Mouse (Mus musculus) heart, adult 2 months (tissue): Measurements from ENCODE around the gene Exog. TPM values are rescaled to one million over a fixed set of nuclear protein-coding genes. Genes with fewer than 3 reads are reported as not detected.
A peak's percentile ranks its signal among the peaks of the same experiment; 100 is the strongest.

Experiments used
- DNase-seq, 2 experiments: peaks; one replicate each; pipeline ENCODE4 v3.0.0; 2021
- H3K27ac ChIP-seq: fragments of 200-600 bp; 2 replicates; pipeline ENCODE4 v1.8.1; 2022
- H3K27me3 ChIP-seq: fragments of 200-500 bp; 2 replicates; pipeline ENCODE4 v1.6.1; 2012; ENCODE audit warnings: mild to moderate bottlenecking, low read length, inconsistent platforms, mixed read lengths; ENCODE audit not compliant: control insufficient read depth, insufficient read depth
- H3K36me3 ChIP-seq: fragments of 200-500 bp; 2 replicates; pipeline ENCODE4 v1.6.1; 2012; ENCODE audit warnings: low read length, inconsistent platforms; ENCODE audit not compliant: control insufficient read depth, insufficient read depth
- H3K4me1 ChIP-seq: fragments of 200-500 bp; 2 replicates; pipeline ENCODE4 v1.6.1; 2011; ENCODE audit warnings: low read length; ENCODE audit not compliant: control insufficient read depth, insufficient read depth
- H3K4me3 ChIP-seq: fragments of 200-600 bp; 2 replicates; pipeline ENCODE4 v1.8.1; 2022
- H3K79me2 ChIP-seq: fragments of 200-500 bp; replicated peaks from 2 replicates; pipeline ENCODE4 v1.6.1; 2012; ENCODE audit warnings: mild to moderate bottlenecking, inconsistent platforms, low read length, moderate library complexity, mixed read lengths; ENCODE audit not compliant: control insufficient read depth, insufficient read depth
- H3K9ac ChIP-seq: fragments of 200-500 bp; 2 replicates; pipeline ENCODE4 v1.6.1; 2012; ENCODE audit warnings: low read depth, mild to moderate bottlenecking, control low read depth, inconsistent platforms, low read length, mixed read lengths
- CTCF ChIP-seq: fragments of 200-600 bp; IDR thresholded peaks from 2 replicates; pipeline ENCODE4 v1.8.1; 2022; ENCODE audit warnings: antibody characterized with exemption, mild to moderate bottlenecking, moderate library complexity
- EP300 ChIP-seq: fragments of 200-500 bp; IDR thresholded peaks from 2 replicates; pipeline ENCODE4 v1.6.1; 2011; ENCODE audit warnings: low read depth, low read length, control low read depth; ENCODE audit not compliant: insufficient read depth
- POLR2A ChIP-seq: fragments of 200-500 bp; IDR thresholded peaks from 2 replicates; pipeline ENCODE4 v1.6.1; 2011; ENCODE audit warnings: mild to moderate bottlenecking, low read depth, low read length, control low read depth; ENCODE audit not compliant: insufficient read depth
- WGBS: fragments of 180-500 bp; shearing (Covaris S2); methylation state at CpG from one replicate; pipeline ENCODE4 v1.1.7; 2018; 5-methylcytosine and 5-hydroxymethylcytosine counted together
- intact Hi-C: fragments of 180-260 bp; cut with DNase I; formaldehyde crosslinking; loops from one replicate; pipeline ENCODE4 v1.15.1; 2025
- polyA plus RNA-seq: library from polyadenylated mRNA; depleted of rRNA; stranded (reverse); fragments of >200 nt; gene quantifications from 2 replicates; pipeline ENCODE4 v1.2.3, GENCODE M21; 2012
- total RNA-seq, 2 experiments: library from RNA; stranded (reverse); gene quantifications; 2 replicates each; pipeline ENCODE4 v1.2.3; 2021

Gene Exog
- total and polyA plus RNA-seq, 3 experiments: 1.7 to 3.1 (median 2.0) TPM

DNA sequence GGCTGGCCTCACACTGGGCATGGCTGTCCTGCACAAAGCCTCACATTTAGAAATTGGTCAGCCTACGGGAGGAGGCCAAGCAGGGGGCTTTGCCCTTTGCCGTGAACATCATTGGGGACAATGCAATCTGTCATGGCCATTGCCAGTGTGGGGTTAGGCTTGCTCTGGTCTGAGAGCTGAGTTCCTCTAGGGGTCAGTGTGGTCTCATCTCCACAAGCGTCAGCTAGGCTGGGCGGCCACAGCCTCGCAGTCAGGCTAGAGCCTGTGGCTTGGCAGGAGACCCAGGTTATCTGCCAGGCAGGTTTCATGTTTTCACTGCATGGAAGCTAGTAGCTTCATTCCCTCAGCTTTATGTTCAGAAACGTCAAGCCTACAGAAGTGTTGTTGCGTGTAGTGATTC is 20.9 kb downstream of the Exog start:
- WGBS: 60% methylated on average over 7 of the region's 7 CpGs
- TF ChIP-seq EP300: peak; percentile 90
- no peak for TF ChIP-seq POLR2A
- TF ChIP-seq CTCF: peak; percentile 76

DNA sequence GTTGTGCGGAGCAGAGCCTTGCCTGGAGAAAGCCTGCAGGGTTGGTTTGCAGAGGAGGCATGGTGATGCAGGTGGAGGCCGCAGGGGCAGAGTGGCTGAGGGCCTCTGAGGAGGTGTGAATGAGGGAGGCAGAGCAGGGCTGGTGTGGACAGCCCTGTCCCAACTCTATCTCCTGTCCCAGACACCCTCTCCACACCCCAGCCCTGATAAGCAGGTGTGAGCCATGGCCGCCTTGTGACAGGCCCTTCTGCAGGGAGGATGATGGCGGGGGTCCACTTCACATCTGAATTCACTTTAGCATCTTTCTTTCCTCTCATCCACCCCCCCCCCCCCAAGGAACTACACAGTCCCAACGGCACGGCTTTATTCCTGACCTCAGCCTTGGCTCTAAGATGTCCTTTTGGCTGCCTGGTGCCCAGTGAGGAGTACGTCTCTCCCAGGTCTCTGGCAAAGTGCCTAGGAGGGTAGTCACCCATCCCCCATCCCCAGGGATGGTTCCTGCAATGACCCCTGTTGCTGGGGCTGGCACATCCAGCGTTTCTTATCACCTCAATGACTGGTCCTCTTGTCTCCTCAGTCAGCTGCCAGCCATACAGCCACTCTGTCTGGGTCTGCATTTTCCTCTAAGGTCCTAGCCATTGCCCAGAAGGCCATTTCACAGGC is 25.1 kb downstream of the Exog start:
- Histone ChIP-seq H3K27me3 (no peaks in the 10 kb centered on the region), H3K79me2 (no peaks in the 10 kb centered on the region), H3K9ac (no peak overlapping the region), H3K27ac (peak overlapping the region; percentile 62), H3K36me3 (no peaks in the 10 kb centered on the region), H3K4me3 (no peak overlapping the region), H3K4me1 (peaks cover 16% of the 10 kb centered on the region)
- TF ChIP-seq CTCF (no peak), EP300 (peak; percentile 96), POLR2A (peak; percentile 40; the same call in 1 of the 2 replicates)
- intact Hi-C loops: loop anchor here (10.0 kb wide), 1 partner anchor 425 kb away; the partner anchor contains the start of gene Wdr48
- 48% methylated on average over 8 of the region's 8 CpGs for WGBS
- DNase-seq: peak; percentile 75 to 84

More for the DNA sequence above, 20.9 kb downstream of the Exog start:
- H3K4me1 ChIP-seq: peaks cover 4% of the 10 kb centered on the region; the same call in 1 of the 2 replicates
- peak; percentile 44 to 68 for DNase-seq
- intact Hi-C loops: loop anchor here (10.0 kb wide), 1 partner anchor 429 kb away; the partner anchor contains the start of gene Wdr48
- H3K4me3 ChIP-seq: no peak overlapping the region
- no peaks in the 10 kb centered on the region for H3K27me3 ChIP-seq
- H3K9ac ChIP-seq: no peak overlapping the region
- no peak overlapping the region for H3K27ac ChIP-seq
- H3K36me3 ChIP-seq: no peaks in the 10 kb centered on the region
- no peaks in the 10 kb centered on the region for H3K79me2 ChIP-seq

DNA sequence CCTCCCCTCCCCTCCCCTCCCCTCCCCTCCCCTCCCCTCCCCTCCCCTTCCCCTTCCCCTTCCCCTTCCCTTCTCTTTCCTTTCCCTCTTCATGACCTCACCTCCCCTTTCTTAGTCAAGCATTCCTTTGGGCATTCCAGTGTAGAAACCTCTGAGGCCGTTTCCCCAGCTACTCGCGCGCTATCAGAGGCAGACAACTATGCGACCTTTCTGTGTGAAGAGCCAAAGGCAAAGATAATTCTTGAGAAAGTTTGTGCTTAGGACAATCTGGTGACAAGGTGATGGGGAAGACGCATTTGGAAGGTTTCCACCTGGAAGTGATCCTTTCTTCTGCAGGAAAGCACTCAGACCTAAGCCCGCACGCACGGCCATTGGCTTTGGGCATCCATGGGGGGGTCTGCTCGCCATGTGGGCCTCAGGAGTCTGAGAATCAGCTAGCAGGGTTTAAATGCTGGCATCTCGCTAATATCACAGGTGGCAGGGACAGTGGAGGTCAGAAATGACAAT is 27.7 kb downstream of the Exog start:
- Histone ChIP-seq H3K79me2 (no peaks in the 10 kb centered on the region), H3K9ac (no peak overlapping the region), H3K36me3 (no peaks in the 10 kb centered on the region), H3K4me1 (peaks cover 16% of the 10 kb centered on the region), H3K27ac (no peak overlapping the region; the same call in 1 of the 2 replicates), H3K4me3 (no peak overlapping the region), H3K27me3 (no peaks in the 10 kb centered on the region)
- DNase-seq: peak in 1 of 2 experiments; percentile 36
- TF ChIP-seq CTCF (no peak), EP300 (peak; percentile 74), POLR2A (no peak)
- 44% methylated on average over 11 of the region's 11 CpGs for WGBS
- intact Hi-C loops: no loop called here

DNA sequence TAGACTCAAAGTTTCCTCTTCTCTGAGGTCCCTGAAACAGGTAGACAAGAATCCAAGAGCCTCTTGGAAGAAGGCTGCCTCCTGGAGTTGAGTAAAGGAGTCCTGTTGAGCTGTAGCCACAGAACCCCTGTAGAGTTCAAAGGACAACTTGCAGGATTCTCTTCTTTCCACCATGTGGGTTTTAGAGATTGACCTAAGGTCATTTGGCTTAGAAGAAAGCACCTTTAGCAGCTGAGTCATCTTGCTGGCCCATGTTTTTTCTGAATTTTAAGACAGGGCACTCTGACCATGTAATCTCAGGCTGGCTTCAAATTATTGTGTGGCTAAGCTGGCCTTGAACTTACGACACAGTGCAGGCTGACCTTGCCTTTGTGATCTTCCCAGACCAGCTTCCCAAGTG is 28.3 kb downstream of the Exog start:
- Histone ChIP-seq H3K9ac (no peak overlapping the region), H3K4me1 (peaks cover 16% of the 10 kb centered on the region), H3K36me3 (no peaks in the 10 kb centered on the region), H3K4me3 (no peak overlapping the region), H3K27me3 (no peaks in the 10 kb centered on the region), H3K79me2 (no peaks in the 10 kb centered on the region), H3K27ac (peak overlapping the region; percentile 77; the same call in 1 of the 2 replicates)
- WGBS: 84% methylated on average over 1 of the region's 1 CpGs
- TF ChIP-seq POLR2A (no peak), EP300 (no peak), CTCF (no peak)
- no peak for DNase-seq
- intact Hi-C loops: no loop called here

DNA sequence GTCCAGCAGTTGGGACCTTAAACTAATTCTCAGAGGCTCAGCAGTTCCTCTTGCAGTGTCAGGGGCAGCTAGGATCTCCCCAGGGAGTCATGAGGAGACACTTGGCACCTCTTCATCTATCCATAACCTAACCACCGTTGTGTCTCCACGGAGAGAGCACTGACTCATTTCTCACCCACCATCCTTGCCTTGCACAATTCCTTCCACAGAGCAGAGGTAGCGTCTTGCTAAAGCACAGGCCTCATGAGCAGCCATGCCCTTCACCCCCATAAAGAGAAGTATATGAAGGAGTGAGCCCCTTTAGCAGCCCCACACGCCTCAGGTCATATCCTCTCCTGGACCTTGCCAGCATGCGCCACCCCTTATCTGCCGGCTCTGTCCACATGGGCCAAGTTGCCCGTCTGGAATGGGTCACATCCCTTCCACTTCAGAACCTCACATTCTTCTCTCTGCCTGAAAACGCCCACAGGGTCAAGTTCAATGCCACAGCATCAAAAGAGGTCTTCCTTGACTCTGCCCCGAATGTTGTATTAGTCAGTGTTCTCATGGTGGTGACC is 28.9 kb downstream of the Exog start:
- Histone ChIP-seq H3K4me3 (no peak overlapping the region), H3K36me3 (no peaks in the 10 kb centered on the region), H3K79me2 (no peaks in the 10 kb centered on the region), H3K4me1 (peaks cover 21% of the 10 kb centered on the region), H3K9ac (no peak overlapping the region), H3K27me3 (no peaks in the 10 kb centered on the region), H3K27ac (peak overlapping the region; percentile 77)
- DNase-seq: no peak
- intact Hi-C loops: no loop called here
- TF ChIP-seq CTCF (no peak), EP300 (no peak), POLR2A (no peak)
- whole genome bisulfite sequencing: 45% methylated on average over 9 of the region's 9 CpGs
